ENCODE assay signal across 9 mouse cellular contexts in genomic region chr2:180600569-180601021, GRCm38 (mm10). TPM values are rescaled to one million over a fixed set of nuclear protein-coding genes. Genes with fewer than 3 reads are reported as not detected.
DNase-seq lines count a peak whose midpoint lies in the region; ATAC-seq and TF ChIP-seq lines count a peak whose summit lies in the region.
"Had no signal": no experiment of that assay in that cellular context is flagged by ENCODE, and none has a peak within 500 bp of the region (broad histone marks: within the 10 kb centered on the region; RNA-seq: fewer than 3 reads in every experiment).

No protein-coding gene starts in this region.

- peaks cover 5% of the 10 kb centered on the region; the same call in 1 of the 2 replicates for H3K36me3 ChIP-seq in lung, embryonic 14.5 days (ENCODE audit: insufficient read depth)
- peaks cover 3% of the 10 kb centered on the region for H3K36me3 ChIP-seq in forebrain, embryonic 14.5 days (ENCODE audit: control insufficient read depth, insufficient read depth, low read length)
- H3K36me3 ChIP-seq in midbrain, embryonic 16.5 days (ENCODE audit: control insufficient read depth, insufficient read depth, low read length), result no peaks in the 10 kb centered on the region

- 23% methylated on average over 9 of the region's 9 CpGs for WGBS in lung, embryonic 14.5 days
- WGBS in forebrain, embryonic 14.5 days, result 8% methylated on average over 9 of the region's 9 CpGs
- 9% methylated on average over 9 of the region's 9 CpGs for WGBS in midbrain, embryonic 16.5 days

- no peak overlapping the region for H3K4me2 ChIP-seq in lung, embryonic 14.5 days
- no peak overlapping the region for H3K4me2 ChIP-seq in forebrain, embryonic 14.5 days (ENCODE audit: low read length)
- no peak overlapping the region for H3K4me2 ChIP-seq in midbrain, embryonic 16.5 days (ENCODE audit: low read length)
- H3K4me2 ChIP-seq: liver, embryonic 12.5 days had no signal

- no peaks in the 10 kb centered on the region for H3K9me3 ChIP-seq in lung, embryonic 14.5 days (ENCODE audit: low read depth, low read length)
- no peaks in the 10 kb centered on the region for H3K9me3 ChIP-seq in forebrain, embryonic 14.5 days (replicated peaks; ENCODE audit: control insufficient read depth, low read length)
- no peaks in the 10 kb centered on the region for H3K9me3 ChIP-seq in midbrain, embryonic 16.5 days (replicated peaks; ENCODE audit: control insufficient read depth, low read length, poor library complexity, severe bottlenecking)
- H3K9me3 ChIP-seq: liver, embryonic 12.5 days had no signal

- peak; percentile 40 for DNase-seq in lung, embryonic 14.5 days
- DNase-seq in lung, postnatal 36 days, result no peak
- peak; percentile 83 for DNase-seq in cerebellum, adult 9-11 months
- peak; percentile 78 for DNase-seq in forebrain, embryonic 14.5 days (ENCODE audit: low spot score)
- DNase-seq in ovary, postnatal 14 days (ENCODE audit: low spot score), result no peak
- DNase-seq in thymus, postnatal 10 days (ENCODE audit: low spot score in 2 of 2), result no peak
- DNase-seq: thymus, postnatal 36 days had no signal

- H3K9ac ChIP-seq in lung, embryonic 14.5 days, result no peak overlapping the region
- H3K9ac ChIP-seq in forebrain, embryonic 14.5 days (ENCODE audit: low read length), result no peak overlapping the region; the same call in 1 of the 2 replicates
- H3K9ac ChIP-seq in midbrain, embryonic 16.5 days (ENCODE audit: low read depth, low read length), result 0 out of 2 replicates have a peak overlapping the region, but pooled peaks have one; percentile 31
- H3K9ac ChIP-seq: liver, embryonic 12.5 days had no signal

- H3K27ac ChIP-seq in lung, embryonic 14.5 days (ENCODE audit: low read depth), result no peak overlapping the region
- H3K27ac ChIP-seq in forebrain, embryonic 14.5 days (ENCODE audit: low read depth, low read length), result 0 out of 2 replicates have a peak overlapping the region, but pooled peaks have one; percentile 14
- peak overlapping the region; percentile 57; the same call in 1 of the 2 replicates for H3K27ac ChIP-seq in midbrain, embryonic 16.5 days (ENCODE audit: low read length)
- H3K27ac ChIP-seq: liver, embryonic 12.5 days had no signal

- no peak overlapping the region for H3K4me3 ChIP-seq in lung, embryonic 14.5 days (ENCODE audit: low read depth, low read length)
- no peak overlapping the region for H3K4me3 ChIP-seq in forebrain, embryonic 14.5 days (ENCODE audit: low read depth, low read length)
- H3K4me3 ChIP-seq in midbrain, embryonic 16.5 days (ENCODE audit: low read depth, low read length), result no peak overlapping the region
- H3K4me3 ChIP-seq: liver, embryonic 12.5 days had no signal

- no peak for ATAC-seq in lung, embryonic 14.5 days (ENCODE audit: insufficient read depth)
- ATAC-seq in forebrain, embryonic 14.5 days, result peak; percentile 27
- peak; percentile 53 for ATAC-seq in midbrain, embryonic 16.5 days
- ATAC-seq: liver, embryonic 12.5 days had no signal

- TF ChIP-seq CTCF in lung, embryonic 14.5 days (IDR thresholded peaks at IDR 0.05; ENCODE audit: low read depth), result no peak

- H3K27me3 ChIP-seq in lung, embryonic 14.5 days (ENCODE audit: insufficient read depth, low read length), result peaks cover 18% of the 10 kb centered on the region
- peaks cover 8% of the 10 kb centered on the region; the same call in 1 of the 2 replicates for H3K27me3 ChIP-seq in forebrain, embryonic 14.5 days (replicated peaks; ENCODE audit: control insufficient read depth, insufficient read depth, low read length)
- no peaks in the 10 kb centered on the region; the same call in 1 of the 2 replicates for H3K27me3 ChIP-seq in midbrain, embryonic 16.5 days (ENCODE audit: control insufficient read depth, insufficient read depth, low read depth, low read length)

- H3K4me1 ChIP-seq in lung, embryonic 14.5 days (ENCODE audit: insufficient read depth), result no peaks in the 10 kb centered on the region
- H3K4me1 ChIP-seq in forebrain, embryonic 14.5 days (ENCODE audit: control insufficient read depth, insufficient read depth, low read length), result peaks cover 11% of the 10 kb centered on the region
- peaks cover 13% of the 10 kb centered on the region for H3K4me1 ChIP-seq in midbrain, embryonic 16.5 days (ENCODE audit: control insufficient read depth, insufficient read depth, low read length)

RNA-seq across cellular contexts. Expression of gene Col9a3, which starts 3.0 kb away (rescaled TPM):
- polyA plus RNA-seq in lung, embryonic 14.5 days (2014; fragmentation: Nextera tagmentation; extraction: Ambion mirVana), result 24.2 and 29.0 TPM in 2 replicates
- 25.1 and 28.6 TPM in 2 replicates for polyA plus RNA-seq in forebrain, embryonic 14.5 days (2014; fragmentation: Nextera tagmentation; extraction: Ambion mirVana)
- polyA plus RNA-seq in midbrain, embryonic 16.5 days (2015; fragmentation: Nextera tagmentation; extraction: Ambion mirVana), result 40.4 and 43.2 TPM in 2 replicates

RNA-seq across cellular contexts. Expression of gene Ogfr, which starts 11.6 kb away (rescaled TPM):
- 71.6 and 79.2 TPM in 2 replicates for polyA plus RNA-seq in lung, embryonic 14.5 days (2014; fragmentation: Nextera tagmentation; extraction: Ambion mirVana)
- polyA plus RNA-seq in forebrain, embryonic 14.5 days (2014; fragmentation: Nextera tagmentation; extraction: Ambion mirVana), result 95.6 and 100 TPM in 2 replicates
- polyA plus RNA-seq in midbrain, embryonic 16.5 days (2015; fragmentation: Nextera tagmentation; extraction: Ambion mirVana), result 81.2 and 85.8 TPM in 2 replicates

RNA-seq across cellular contexts. Expression of gene Mrgbp, which starts 19.5 kb away (rescaled TPM):
- polyA plus RNA-seq in lung, embryonic 14.5 days (2014; fragmentation: Nextera tagmentation; extraction: Ambion mirVana), result 34.7 and 39.0 TPM in 2 replicates
- 48.8 and 52.4 TPM in 2 replicates for polyA plus RNA-seq in forebrain, embryonic 14.5 days (2014; fragmentation: Nextera tagmentation; extraction: Ambion mirVana)
- 40.2 and 44.8 TPM in 2 replicates for polyA plus RNA-seq in midbrain, embryonic 16.5 days (2015; fragmentation: Nextera tagmentation; extraction: Ambion mirVana)

RNA-seq across cellular contexts. Expression of gene Tcfl5, which starts 41.9 kb away (rescaled TPM):
- 0.14 and 0.17 TPM in 2 replicates for polyA plus RNA-seq in lung, embryonic 14.5 days (2014; fragmentation: Nextera tagmentation; extraction: Ambion mirVana)
- 0.15 and 0.35 TPM in 2 replicates for polyA plus RNA-seq in forebrain, embryonic 14.5 days (2014; fragmentation: Nextera tagmentation; extraction: Ambion mirVana)
- 0.42 and 0.55 TPM in 2 replicates for polyA plus RNA-seq in midbrain, embryonic 16.5 days (2015; fragmentation: Nextera tagmentation; extraction: Ambion mirVana)

Comparison
In these comparisons a context has a peak if more than half of its experiments do, and no peak if none do; other contexts are left out.
1. DNase-seq: peak in lung, embryonic 14.5 days (single experiment), cerebellum, adult 9-11 months (single experiment) and forebrain, embryonic 14.5 days (single experiment); none in lung, postnatal 36 days (single experiment), ovary, postnatal 14 days (single experiment) and thymus, postnatal 10 days (0 of 2).